In the genomic region with DNA sequence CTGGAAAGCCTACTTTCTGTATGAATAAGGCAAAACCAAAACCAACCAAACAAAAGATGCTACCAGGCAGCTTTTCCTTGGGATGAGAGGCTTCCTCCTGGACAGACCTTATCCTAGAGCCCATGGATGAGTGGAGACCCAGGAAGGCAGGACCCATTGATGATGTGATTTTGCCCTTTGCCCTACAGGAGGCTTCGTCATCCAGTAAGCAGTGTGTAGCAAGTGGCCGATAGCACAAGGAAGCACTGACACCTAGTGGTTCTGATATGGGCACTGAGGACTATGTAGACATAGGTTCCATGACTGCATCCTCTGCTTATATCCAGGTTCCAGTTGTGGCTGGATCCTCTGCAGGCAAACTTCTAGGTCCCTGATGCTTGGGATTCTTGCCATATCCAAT, we compare ENCODE assay signal across 9 mouse cellular contexts.
A peak's percentile ranks its signal among the peaks of the same experiment; 100 is the strongest.
DNase-seq lines count a peak whose midpoint lies in the region; ATAC-seq and TF ChIP-seq lines count a peak whose summit lies in the region.
"Had no signal": no experiment of that assay in that cellular context is flagged by ENCODE, and none has a peak within 500 bp of the region (broad histone marks: within the 10 kb centered on the region; RNA-seq: fewer than 3 reads in every experiment).

No protein-coding gene starts in this region.

- H3K4me1 ChIP-seq in forebrain, embryonic 14.5 days (ENCODE audit: control insufficient read depth, insufficient read depth, low read length) = no peaks in the 10 kb centered on the region
- peaks cover 8% of the 10 kb centered on the region for H3K4me1 ChIP-seq in forebrain, embryonic 16.5 days (replicated peaks; ENCODE audit: control insufficient read depth, insufficient read depth, low read length)
- H3K4me1 ChIP-seq in thymus, adult 2 months (replicated peaks; ENCODE audit: control insufficient read depth, insufficient read depth, low read length) = no peaks in the 10 kb centered on the region; the same call in 1 of the 2 replicates
- H3K4me1 ChIP-seq: limb, embryonic 15.5 days had no signal

- no peak for TF ChIP-seq POLR2A in thymus, adult 2 months (IDR thresholded peaks at IDR 0.05; ENCODE audit: control insufficient read depth, extremely low read depth, insufficient read depth, low read length, poor library complexity)

- 62% methylated on average over 2 of the region's 2 CpGs for WGBS in forebrain, embryonic 14.5 days
- whole genome bisulfite sequencing in forebrain, embryonic 16.5 days = 51% methylated on average over 2 of the region's 2 CpGs
- WGBS in thymus, adult 2 months = 64% methylated on average over 2 of the region's 2 CpGs

- no peak for ATAC-seq in forebrain, embryonic 14.5 days
- ATAC-seq in forebrain, embryonic 16.5 days = no peak

- H3K4me3 ChIP-seq in forebrain, embryonic 14.5 days (ENCODE audit: low read depth, low read length) = no peak overlapping the region
- no peak overlapping the region for H3K4me3 ChIP-seq in forebrain, embryonic 16.5 days (replicated peaks; ENCODE audit: low read length)
- H3K4me3 ChIP-seq in thymus, adult 2 months (ENCODE audit: control insufficient read depth, insufficient read depth, low read length) = no peak overlapping the region
- H3K4me3 ChIP-seq: limb, embryonic 15.5 days had no signal

- no peaks in the 10 kb centered on the region for H3K36me3 ChIP-seq in forebrain, embryonic 14.5 days (ENCODE audit: control insufficient read depth, insufficient read depth, low read length)
- H3K36me3 ChIP-seq in forebrain, embryonic 16.5 days (ENCODE audit: control insufficient read depth, insufficient read depth) = no peaks in the 10 kb centered on the region
- H3K36me3 ChIP-seq in thymus, adult 2 months (ENCODE audit: control insufficient read depth, insufficient read depth, low read length) = no peaks in the 10 kb centered on the region
- H3K36me3 ChIP-seq: limb, embryonic 15.5 days had no signal

- H3K9me3 ChIP-seq in forebrain, embryonic 14.5 days (replicated peaks; ENCODE audit: control insufficient read depth, low read length) = no peaks in the 10 kb centered on the region
- H3K9me3 ChIP-seq in forebrain, embryonic 16.5 days (ENCODE audit: control insufficient read depth, low read length) = no peaks in the 10 kb centered on the region
- H3K9me3 ChIP-seq: limb, embryonic 15.5 days had no signal

- TF ChIP-seq CTCF in thymus, adult 2 months (IDR thresholded peaks at IDR 0.05; ENCODE audit: borderline replicate concordance, control insufficient read depth, extremely low read depth, insufficient read depth, low read length, poor library complexity) = no peak

- no peak overlapping the region for H3K27ac ChIP-seq in forebrain, embryonic 14.5 days (ENCODE audit: low read depth, low read length)
- H3K27ac ChIP-seq in forebrain, embryonic 16.5 days (ENCODE audit: low read length) = no peak overlapping the region
- no peak overlapping the region for H3K27ac ChIP-seq in thymus, adult 2 months (ENCODE audit: control insufficient read depth, insufficient read depth, low read length)
- H3K27ac ChIP-seq: limb, embryonic 15.5 days had no signal

- H3K9ac ChIP-seq in forebrain, embryonic 14.5 days (ENCODE audit: low read length) = no peak overlapping the region
- H3K9ac ChIP-seq in forebrain, embryonic 16.5 days (replicated peaks; ENCODE audit: low read depth, low read length) = no peak overlapping the region
- H3K9ac ChIP-seq: limb, embryonic 15.5 days had no signal

- peak; percentile 33 for DNase-seq in forebrain, embryonic 14.5 days (ENCODE audit: low spot score)
- DNase-seq in thymus, adult 2 months = peak; percentile 17
- DNase-seq in thymus, postnatal 10 days (ENCODE audit: low spot score in 2 of 2) = no peak
- peak; percentile 7 for DNase-seq in kidney, postnatal 14 days
- peak; percentile 9 for DNase-seq in yolk sac, embryonic 10.5 days (ENCODE audit: low spot score)
- no peak for DNase-seq in c-Kit-positive CD71-positive TER-119-positive erythroid progenitor cells, embryonic 14.5 days (ENCODE audit: low spot score)
- no peak for DNase-seq in heart, adult 18-20 months

- H3K27me3 ChIP-seq in forebrain, embryonic 14.5 days (replicated peaks; ENCODE audit: control insufficient read depth, insufficient read depth, low read length) = no peaks in the 10 kb centered on the region
- H3K27me3 ChIP-seq in forebrain, embryonic 16.5 days (replicated peaks; ENCODE audit: control insufficient read depth, insufficient read depth, low read length) = no peaks in the 10 kb centered on the region
- no peaks in the 10 kb centered on the region for H3K27me3 ChIP-seq in thymus, adult 2 months (ENCODE audit: control insufficient read depth, insufficient read depth, low read length)
- H3K27me3 ChIP-seq: limb, embryonic 15.5 days had no signal

- H3K4me2 ChIP-seq in forebrain, embryonic 14.5 days (ENCODE audit: low read length) = no peak overlapping the region
- no peak overlapping the region for H3K4me2 ChIP-seq in forebrain, embryonic 16.5 days (ENCODE audit: low read length)
- H3K4me2 ChIP-seq: limb, embryonic 15.5 days had no signal

Comparison
In these comparisons a context has a peak if more than half of its experiments do, and no peak if none do; other contexts are left out.
1. DNase-seq: peak in forebrain, embryonic 14.5 days (single experiment), thymus, adult 2 months (single experiment), kidney, postnatal 14 days (single experiment) and yolk sac, embryonic 10.5 days (single experiment); none in thymus, postnatal 10 days (0 of 2), c-Kit-positive CD71-positive TER-119-positive erythroid progenitor cells, embryonic 14.5 days (single experiment) and heart, adult 18-20 months (0 of 2).